Mouse (Mus musculus): ENCODE results near the gene Mospd3. TPM values are rescaled to one million over a fixed set of nuclear protein-coding genes. Genes with fewer than 3 reads are reported as not detected.

Mospd3 gene
- polyA plus RNA-seq, 1 experiment from 2014 or later: 21.4 TPM

DNA sequence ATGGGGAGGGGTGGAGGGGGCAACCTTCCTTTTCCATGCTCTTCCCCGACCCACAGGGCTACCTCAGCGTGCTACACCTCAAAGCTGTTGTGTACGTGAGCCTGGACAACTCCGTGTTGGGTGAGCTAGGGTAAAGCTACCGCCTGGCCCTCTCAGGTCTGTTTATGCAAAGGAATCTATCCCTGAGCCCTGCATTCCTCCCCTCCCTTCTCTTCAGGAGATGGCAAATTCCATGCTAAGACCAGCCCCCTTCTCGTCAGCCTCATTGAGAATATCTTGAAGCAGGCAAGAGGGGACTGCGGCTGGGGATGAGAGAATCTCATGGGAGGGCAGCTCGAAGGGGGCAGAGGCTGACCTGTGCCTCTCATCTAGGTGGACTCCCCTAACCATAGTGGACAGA is 18.2 kb downstream of the Mospd3 start:
- Histone ChIP-seq H3K27me3 (ENCODE audit: control insufficient read depth, insufficient read depth, low read length) (peaks cover 23% of the 10 kb centered on the region), H3K9me3 (ENCODE audit: control insufficient read depth, low read length) (no peaks in the 10 kb centered on the region), H3K4me1 (ENCODE audit: control insufficient read depth, insufficient read depth, low read length) (0 out of 2 replicates have a peak, but pooled peaks cover 2% of the 10 kb centered on the region), H3K4me2 (ENCODE audit: low read depth, severe bottlenecking) (no peak overlapping the region), H3K36me3 (ENCODE audit: control insufficient read depth, insufficient read depth, low read length) (no peaks in the 10 kb centered on the region), H3K4me3 (ENCODE audit: low read depth, low read length) (no peak overlapping the region), H3K9ac (ENCODE audit: low read length) (no peak overlapping the region), H3K27ac (replicated peaks; ENCODE audit: low read depth, low read length) (no peak overlapping the region)
- ATAC-seq (ENCODE audit: insufficient number of reproducible peaks, low FRiP score, low TSS enrichment, low read depth) (no peak), DNase-seq (ENCODE audit: low spot score) (no peak)
- 34% methylated on average over 8 of the region's 8 CpGs for WGBS

DNA sequence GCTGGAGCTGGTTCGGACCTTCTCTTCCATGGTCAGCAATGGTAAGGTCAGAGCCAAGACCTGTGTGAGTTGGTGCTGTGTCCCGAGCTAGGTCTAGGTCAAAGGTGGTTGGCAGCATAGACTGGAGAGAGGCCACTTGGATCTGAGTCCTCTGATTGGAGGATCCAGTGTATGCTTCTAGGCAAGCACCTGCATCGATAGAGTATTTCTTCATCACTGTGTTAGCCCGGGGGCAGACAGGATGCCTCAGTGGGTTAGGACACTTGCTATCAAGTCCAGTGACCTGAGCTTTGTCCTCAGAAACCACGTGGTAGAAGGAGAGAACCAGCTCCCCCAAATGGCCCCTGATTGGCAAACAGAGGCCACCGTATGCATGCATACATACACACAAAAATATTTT is 20.6 kb downstream of the Mospd3 start:
- Histone ChIP-seq H3K36me3 (ENCODE audit: control insufficient read depth, insufficient read depth, low read length) (no peaks in the 10 kb centered on the region), H3K4me3 (ENCODE audit: low read depth, low read length) (no peak overlapping the region), H3K27me3 (ENCODE audit: control insufficient read depth, insufficient read depth, low read length) (peaks cover 23% of the 10 kb centered on the region), H3K9ac (ENCODE audit: low read length) (no peak overlapping the region), H3K4me1 (ENCODE audit: control insufficient read depth, insufficient read depth, low read length) (0 out of 2 replicates have a peak, but pooled peaks cover 2% of the 10 kb centered on the region), H3K4me2 (ENCODE audit: low read depth, severe bottlenecking) (no peak overlapping the region), H3K9me3 (ENCODE audit: control insufficient read depth, low read length) (no peaks in the 10 kb centered on the region), H3K27ac (replicated peaks; ENCODE audit: low read depth, low read length) (no peak overlapping the region)
- no peak for ATAC-seq (ENCODE audit: insufficient number of reproducible peaks, low FRiP score, low TSS enrichment, low read depth)
- WGBS: 82% methylated on average over 6 of the region's 6 CpGs
- DNase-seq (ENCODE audit: low spot score): no peak

DNA sequence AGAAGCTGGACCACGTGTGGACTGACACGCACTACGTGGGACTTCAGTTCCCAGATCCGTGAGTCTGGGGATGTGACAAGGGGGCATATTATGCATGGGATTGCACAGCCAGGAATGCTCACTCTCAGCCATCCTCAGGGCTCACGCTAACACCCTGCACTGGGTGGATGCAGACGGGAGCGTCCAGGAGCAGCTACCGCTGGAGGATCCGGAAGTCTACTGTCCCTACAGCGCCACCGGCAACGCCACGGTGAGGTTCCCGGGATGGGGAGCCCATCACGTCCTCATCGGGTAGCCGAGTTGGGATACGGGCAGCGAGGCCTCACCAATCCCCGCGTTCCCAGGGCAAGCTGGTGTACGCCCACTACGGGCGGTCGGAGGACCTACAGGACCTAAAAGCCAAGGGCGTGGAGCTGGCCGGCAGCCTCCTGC is 26.4 kb downstream of the Mospd3 start:
- ATAC-seq (ENCODE audit: insufficient number of reproducible peaks, low FRiP score, low TSS enrichment, low read depth) (no peak), DNase-seq (ENCODE audit: low spot score) (peak; percentile 31)
- peak overlapping the region; percentile 29; the same call in 1 of the 2 replicates for H3K4me2 ChIP-seq (ENCODE audit: low read depth, severe bottlenecking)
- H3K9ac ChIP-seq (ENCODE audit: low read length): no peak overlapping the region
- H3K27ac ChIP-seq (replicated peaks; ENCODE audit: low read depth, low read length): no peak overlapping the region
- H3K36me3 ChIP-seq (ENCODE audit: control insufficient read depth, insufficient read depth, low read length): no peaks in the 10 kb centered on the region
- WGBS: 9% methylated on average over 27 of the region's 27 CpGs
- H3K4me1 ChIP-seq (ENCODE audit: control insufficient read depth, insufficient read depth, low read length): no peaks in the 10 kb centered on the region
- peaks cover 7% of the 10 kb centered on the region; the same call in 1 of the 2 replicates for H3K27me3 ChIP-seq (ENCODE audit: control insufficient read depth, insufficient read depth, low read length)
- no peak overlapping the region; the same call in 1 of the 2 replicates for H3K4me3 ChIP-seq (ENCODE audit: low read depth, low read length)
- no peaks in the 10 kb centered on the region for H3K9me3 ChIP-seq (ENCODE audit: control insufficient read depth, low read length)

DNA sequence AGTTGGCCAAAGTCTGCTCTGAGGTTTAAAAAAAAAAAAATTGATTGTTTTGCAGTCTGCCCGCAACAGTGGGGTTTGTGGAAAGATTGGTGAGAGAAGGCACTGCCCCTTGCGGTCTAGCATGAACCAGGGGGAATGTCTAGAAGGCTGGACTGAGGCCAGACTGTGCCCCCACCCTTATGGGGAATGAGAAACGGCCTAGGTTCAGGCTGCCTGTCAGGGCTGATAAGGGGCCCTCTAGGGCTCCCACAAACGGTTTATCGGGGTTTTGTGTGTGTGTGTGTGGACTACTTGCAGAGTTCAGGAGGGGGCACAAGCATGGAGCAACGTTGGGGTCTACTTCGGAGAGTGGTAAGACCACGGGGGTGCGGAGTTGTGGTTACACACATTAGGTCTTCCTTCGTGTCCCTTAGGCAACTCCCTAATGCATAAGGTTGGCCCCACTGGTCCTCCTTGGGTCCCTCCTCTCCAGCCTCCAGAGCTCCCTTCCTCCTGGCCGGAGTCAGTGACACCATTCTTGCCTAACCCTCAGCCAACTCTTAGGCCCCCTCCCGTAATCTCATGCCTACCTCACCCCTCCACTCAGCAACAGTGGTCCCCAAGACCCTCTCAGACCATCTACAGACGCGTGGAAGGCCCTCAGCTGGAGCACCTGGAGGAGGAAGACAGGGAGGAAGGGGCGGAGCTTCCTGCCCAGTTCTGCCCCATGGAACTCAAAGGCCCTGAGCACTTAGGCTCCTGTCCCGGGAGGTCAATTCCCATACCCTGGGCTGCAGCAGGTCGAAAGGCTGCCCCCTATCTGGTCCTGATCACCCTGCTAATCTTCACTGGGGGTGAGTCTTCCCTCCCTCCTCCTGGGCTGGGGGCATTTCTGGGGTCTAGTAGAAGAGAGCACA is 29.9 kb downstream of the Mospd3 start:
- 84% methylated on average over 17 of the region's 17 CpGs for WGBS
- Histone ChIP-seq H3K4me3 (ENCODE audit: low read depth, low read length) (no peak overlapping the region), H3K36me3 (ENCODE audit: control insufficient read depth, insufficient read depth, low read length) (no peaks in the 10 kb centered on the region), H3K27me3 (ENCODE audit: control insufficient read depth, insufficient read depth, low read length) (peaks cover 7% of the 10 kb centered on the region; the same call in 1 of the 2 replicates), H3K9me3 (ENCODE audit: control insufficient read depth, low read length) (no peaks in the 10 kb centered on the region), H3K9ac (ENCODE audit: low read length) (no peak overlapping the region), H3K4me1 (ENCODE audit: control insufficient read depth, insufficient read depth, low read length) (no peaks in the 10 kb centered on the region), H3K4me2 (ENCODE audit: low read depth, severe bottlenecking) (no peak overlapping the region), H3K27ac (replicated peaks; ENCODE audit: low read depth, low read length) (no peak overlapping the region)
- DNase-seq (ENCODE audit: low spot score) (no peak), ATAC-seq (ENCODE audit: insufficient number of reproducible peaks, low FRiP score, low TSS enrichment, low read depth) (no peak)

DNA sequence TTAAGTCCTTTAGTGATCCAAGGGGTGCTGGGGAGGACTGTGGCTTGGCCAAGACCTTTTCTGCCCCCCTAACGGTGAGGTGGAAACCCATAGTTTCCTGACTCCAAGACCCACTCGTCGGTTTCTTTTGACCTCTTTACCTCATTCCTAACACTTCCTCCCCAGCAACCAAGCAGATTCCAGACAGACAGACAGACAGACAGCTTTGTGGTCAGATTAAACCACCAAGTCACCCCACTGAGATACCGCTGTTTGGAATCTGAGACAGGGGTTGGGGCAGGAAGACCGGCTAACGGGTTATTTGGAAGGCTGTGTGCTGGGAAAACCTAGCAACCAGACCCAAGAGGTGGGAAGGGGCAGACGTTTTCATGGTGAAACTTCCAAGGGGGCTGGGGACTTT is 30.7 kb downstream of the Mospd3 start:
- ATAC-seq (ENCODE audit: insufficient number of reproducible peaks, low FRiP score, low TSS enrichment, low read depth): no peak
- 67% methylated on average over 7 of the region's 7 CpGs for WGBS

DNA sequence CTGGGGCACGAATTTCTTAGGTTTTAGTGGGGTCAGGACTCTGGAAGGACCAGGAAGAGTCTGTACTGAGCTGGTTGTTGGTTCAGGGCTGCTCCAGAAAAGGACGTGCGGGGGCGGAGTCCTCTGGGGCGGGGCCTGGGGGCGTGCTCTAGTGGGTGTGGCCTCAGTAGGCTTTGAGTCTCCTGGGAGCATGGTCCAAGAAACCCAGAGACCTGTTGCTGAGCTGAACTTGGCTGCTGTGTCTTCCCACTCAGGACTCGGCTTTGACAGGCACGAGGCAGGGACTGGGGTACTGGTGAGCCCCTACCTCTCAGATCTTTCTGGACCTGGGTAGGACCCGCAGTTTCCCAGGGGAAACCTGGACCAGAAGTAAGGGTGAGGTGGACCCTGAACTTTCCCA is 31.2 kb downstream of the Mospd3 start, which contains the start of gene Tfr2:
Gene Tfr2 (plus strand): TSS at position 176 of the 400 bp plus-strand sequence.
- no peak within 1 kb of the TSS for H3K4me2 ChIP-seq (ENCODE audit: low read depth, severe bottlenecking)
- no peaks in the 10 kb centered on the region for H3K9me3 ChIP-seq (ENCODE audit: control insufficient read depth, low read length)
- H3K9ac ChIP-seq (ENCODE audit: low read length): no peak within 1 kb of the TSS
- 32% methylated on average over 9 of the region's 9 CpGs for WGBS
- H3K4me3 ChIP-seq (ENCODE audit: low read depth, low read length): no peak within 1 kb of the TSS
- peaks cover 7% of the 10 kb centered on the region; the same call in 1 of the 2 replicates for H3K27me3 ChIP-seq (ENCODE audit: control insufficient read depth, insufficient read depth, low read length)
- ATAC-seq (ENCODE audit: insufficient number of reproducible peaks, low FRiP score, low TSS enrichment, low read depth) (no peak), DNase-seq (ENCODE audit: low spot score) (peak; percentile 39)
- H3K27ac ChIP-seq (replicated peaks; ENCODE audit: low read depth, low read length): no peak within 1 kb of the TSS
- no peaks in the 10 kb centered on the region for H3K4me1 ChIP-seq (ENCODE audit: control insufficient read depth, insufficient read depth, low read length)
- no peaks in the 10 kb centered on the region for H3K36me3 ChIP-seq (ENCODE audit: control insufficient read depth, insufficient read depth, low read length)

More for the DNA sequence above, 30.7 kb downstream of the Mospd3 start:
- H3K9ac ChIP-seq (ENCODE audit: low read length): no peak overlapping the region
- no peaks in the 10 kb centered on the region for H3K36me3 ChIP-seq (ENCODE audit: control insufficient read depth, insufficient read depth, low read length)
- DNase-seq (ENCODE audit: low spot score): no peak
- H3K4me2 ChIP-seq (ENCODE audit: low read depth, severe bottlenecking): no peak overlapping the region
- no peaks in the 10 kb centered on the region for H3K9me3 ChIP-seq (ENCODE audit: control insufficient read depth, low read length)
- H3K4me3 ChIP-seq (ENCODE audit: low read depth, low read length): no peak overlapping the region
- H3K27ac ChIP-seq (replicated peaks; ENCODE audit: low read depth, low read length): no peak overlapping the region
- H3K4me1 ChIP-seq (ENCODE audit: control insufficient read depth, insufficient read depth, low read length): no peaks in the 10 kb centered on the region
- H3K27me3 ChIP-seq (ENCODE audit: control insufficient read depth, insufficient read depth, low read length): peaks cover 7% of the 10 kb centered on the region; the same call in 1 of the 2 replicates

DNA sequence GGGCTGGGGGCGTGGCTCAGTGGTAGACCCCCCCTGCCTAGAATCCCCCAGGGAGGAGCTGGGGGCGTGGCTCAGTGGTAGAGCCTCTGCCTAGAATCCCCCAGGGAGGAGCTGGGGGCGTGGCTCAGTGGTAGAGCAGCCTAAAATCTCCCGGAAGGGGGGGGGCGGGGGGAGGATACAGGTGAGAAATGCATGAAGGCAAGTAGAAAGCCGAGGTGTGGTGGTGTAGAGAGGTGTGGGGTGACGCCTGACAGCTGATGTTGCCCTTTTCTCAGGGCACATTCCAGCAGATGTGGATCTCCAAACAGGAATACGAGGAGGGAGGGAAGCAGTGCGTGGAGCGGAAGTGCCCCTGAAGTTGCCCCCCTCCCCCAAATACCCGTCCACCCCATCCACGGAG is 31.8 kb downstream of the Mospd3 start:
- Histone ChIP-seq H3K4me3 (ENCODE audit: low read depth, low read length) (no peak overlapping the region), H3K4me1 (ENCODE audit: control insufficient read depth, insufficient read depth, low read length) (no peaks in the 10 kb centered on the region), H3K9me3 (ENCODE audit: control insufficient read depth, low read length) (no peaks in the 10 kb centered on the region), H3K9ac (ENCODE audit: low read length) (no peak overlapping the region), H3K4me2 (ENCODE audit: low read depth, severe bottlenecking) (no peak overlapping the region), H3K27ac (replicated peaks; ENCODE audit: low read depth, low read length) (no peak overlapping the region), H3K27me3 (ENCODE audit: control insufficient read depth, insufficient read depth, low read length) (peaks cover 2% of the 10 kb centered on the region; the same call in 1 of the 2 replicates), H3K36me3 (ENCODE audit: control insufficient read depth, insufficient read depth, low read length) (no peaks in the 10 kb centered on the region)
- WGBS: 68% methylated on average over 12 of the region's 12 CpGs
- no peak for DNase-seq (ENCODE audit: low spot score)
- ATAC-seq (ENCODE audit: insufficient number of reproducible peaks, low FRiP score, low TSS enrichment, low read depth): no peak

DNA sequence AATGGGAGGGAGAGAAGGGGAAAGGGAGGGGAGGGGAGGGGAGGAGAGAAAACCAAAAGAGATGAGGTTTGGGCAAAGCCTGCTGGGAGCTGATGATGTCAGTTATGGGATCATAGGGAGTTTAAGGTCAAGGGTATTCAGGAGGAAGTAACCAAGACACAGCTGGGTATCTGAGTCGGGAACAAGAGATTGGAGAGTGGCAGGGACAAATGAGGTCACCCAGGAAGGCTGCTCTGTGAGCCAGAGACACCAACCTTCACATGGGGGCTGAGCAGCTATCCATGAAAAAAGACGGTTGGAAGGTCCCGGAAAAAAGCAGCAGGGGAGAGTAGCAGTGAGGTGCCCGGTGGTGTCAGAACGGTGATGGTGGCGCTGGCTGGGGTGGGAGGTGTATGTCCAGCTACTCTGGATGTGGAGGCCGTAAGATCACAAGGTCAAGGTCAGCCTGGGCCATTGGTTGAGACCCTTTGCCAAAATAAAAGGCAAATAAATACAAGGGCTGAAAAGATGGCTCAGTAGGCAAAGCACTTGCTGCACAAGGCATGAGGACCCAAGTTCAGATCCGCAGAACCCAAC is 32.5 kb downstream of the Mospd3 start:
- no peak for ATAC-seq (ENCODE audit: insufficient number of reproducible peaks, low FRiP score, low TSS enrichment, low read depth)
- WGBS: 82% methylated on average over 8 of the region's 8 CpGs

More for the DNA sequence above, 32.5 kb downstream of the Mospd3 start:
- H3K4me3 ChIP-seq (ENCODE audit: low read depth, low read length): no peak overlapping the region
- H3K9me3 ChIP-seq (ENCODE audit: control insufficient read depth, low read length): no peaks in the 10 kb centered on the region
- H3K27me3 ChIP-seq (ENCODE audit: control insufficient read depth, insufficient read depth, low read length): no peaks in the 10 kb centered on the region
- DNase-seq (ENCODE audit: low spot score): no peak
- H3K4me2 ChIP-seq (ENCODE audit: low read depth, severe bottlenecking): no peak overlapping the region
- H3K36me3 ChIP-seq (ENCODE audit: control insufficient read depth, insufficient read depth, low read length): no peaks in the 10 kb centered on the region
- no peaks in the 10 kb centered on the region for H3K4me1 ChIP-seq (ENCODE audit: control insufficient read depth, insufficient read depth, low read length)
- H3K9ac ChIP-seq (ENCODE audit: low read length): no peak overlapping the region
- no peak overlapping the region for H3K27ac ChIP-seq (replicated peaks; ENCODE audit: low read depth, low read length)

Measured in limb, embryonic 11.5 days (tissue).